Mouse (Mus musculus) brain, adult 2 months (tissue): ENCODE results near the gene Klhl25.
A peak's percentile ranks its signal among the peaks of the same experiment; 100 is the strongest.
"Not testable (repeated sequence)": the region's sequence is repeated elsewhere in the genome, so short reads cannot be mapped to it uniquely, and the experiment has no call there.

Source experiments
- DNase-seq: peaks from one replicate; pipeline ENCODE4 v3.0.0; 2011; ENCODE audit warnings: low read depth, low spot score

Gene Klhl25

DNA sequence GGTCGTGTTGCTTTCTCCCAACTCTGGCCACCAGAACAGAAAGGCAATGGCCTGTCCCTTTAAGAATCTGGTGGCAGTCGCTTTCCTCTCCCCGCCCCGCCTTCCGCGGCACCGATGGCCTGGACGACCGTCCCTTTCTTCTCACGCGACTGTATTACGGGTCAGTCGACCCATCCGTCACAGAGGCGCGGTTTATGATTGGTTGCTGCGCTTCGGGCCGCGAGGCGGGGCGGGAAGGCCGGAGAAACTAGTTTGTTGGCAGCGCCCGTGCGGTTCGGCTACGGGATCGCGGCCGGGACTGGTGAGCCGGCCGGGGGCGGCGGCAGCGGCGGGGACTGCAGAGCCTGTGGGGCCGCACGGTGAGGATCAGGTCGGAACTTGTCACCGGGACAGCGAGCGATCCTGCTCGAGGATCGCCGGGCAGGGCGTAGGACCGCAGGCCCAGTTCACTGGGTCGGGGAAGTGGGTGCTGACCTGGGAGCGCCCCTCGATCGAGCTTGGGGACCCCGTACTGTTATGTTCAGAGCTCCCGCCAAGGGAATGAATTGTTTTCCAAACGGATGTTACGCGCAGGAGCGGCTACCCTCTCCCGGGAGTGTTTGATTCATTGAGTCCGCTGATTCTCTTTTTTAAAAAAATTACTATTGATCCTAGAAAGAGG, at the start of gene Klhl25:
Gene Klhl25 (plus strand): TSS at position 196 of the 661 bp plus-strand sequence.
- peak; percentile 99 for DNase-seq

DNA sequence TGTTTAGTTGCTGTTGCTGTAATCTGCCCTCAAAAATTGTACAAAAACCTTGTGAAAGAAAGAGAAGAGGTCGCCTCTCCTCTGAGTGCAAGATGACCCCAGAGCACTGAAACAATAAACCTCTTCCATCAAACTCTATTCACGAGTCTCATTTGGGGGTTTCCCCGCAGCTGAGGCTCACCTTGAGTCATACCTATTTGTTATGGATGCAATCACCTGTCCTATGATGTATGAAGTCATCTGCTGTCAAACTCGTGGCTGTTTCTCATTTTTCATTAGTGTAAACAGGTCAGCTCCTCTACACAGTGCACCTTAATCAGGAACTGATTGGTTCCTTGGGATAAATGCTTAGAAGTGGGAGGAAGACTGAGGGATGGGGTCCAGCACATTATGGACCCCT, 47.6 kb upstream of the Klhl25 start:
- no peak for DNase-seq

DNA sequence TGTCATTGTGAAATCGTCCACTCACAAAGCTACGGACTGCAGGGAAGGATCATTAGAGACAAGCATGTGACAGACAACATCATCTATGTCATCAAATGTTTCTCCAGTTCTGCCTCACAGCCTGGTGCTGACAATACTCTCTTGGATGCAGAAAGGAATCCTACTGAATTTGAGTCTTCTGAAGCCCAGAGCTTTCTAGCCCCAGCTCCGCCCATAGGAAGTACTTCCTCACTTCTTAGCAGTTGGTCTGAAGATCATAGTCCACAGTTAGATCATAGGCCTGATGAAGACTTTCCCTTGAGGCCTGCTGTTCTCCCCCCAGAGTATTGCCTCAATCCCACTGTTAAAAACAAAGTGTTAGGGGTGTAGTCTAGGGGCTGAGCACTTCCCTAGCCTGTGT, 47.1 kb upstream of the Klhl25 start:
- DNase-seq, result no peak

DNA sequence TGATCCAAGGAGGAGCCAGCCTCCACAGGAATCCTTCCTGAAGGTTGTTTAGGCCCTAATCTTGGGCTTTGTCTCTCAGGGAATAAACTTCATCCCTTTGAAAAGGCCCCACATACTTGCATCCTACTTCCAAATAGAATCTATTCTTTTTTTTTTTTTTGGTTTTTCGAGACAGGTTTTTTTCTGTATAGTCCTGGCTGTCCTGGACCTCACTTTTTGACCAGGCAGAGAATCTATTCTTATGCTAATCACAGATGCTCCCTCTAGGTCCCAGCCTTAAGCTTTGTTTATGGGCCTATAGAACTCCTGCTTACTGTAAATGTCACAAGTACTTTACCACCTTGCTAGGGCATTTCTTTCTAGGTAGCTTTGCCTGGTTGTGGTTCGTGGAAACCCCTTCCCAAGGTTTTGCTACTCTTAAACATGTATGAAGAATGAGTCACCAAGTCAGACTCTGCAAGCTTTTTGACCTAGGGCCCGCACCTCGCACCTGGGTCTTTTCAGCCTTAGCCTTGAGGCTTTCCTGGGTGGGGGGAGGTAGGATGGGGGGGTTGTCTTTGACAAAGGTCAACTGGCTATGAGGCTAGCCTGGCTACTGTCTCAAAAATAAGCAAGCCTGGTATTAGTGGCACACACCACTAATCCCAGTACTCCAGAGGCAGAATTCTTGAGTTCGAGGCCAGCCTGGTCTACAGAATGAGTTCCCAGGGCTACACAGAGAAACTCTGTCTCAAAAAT, 46.3 kb upstream of the Klhl25 start:
- no peak for DNase-seq

DNA sequence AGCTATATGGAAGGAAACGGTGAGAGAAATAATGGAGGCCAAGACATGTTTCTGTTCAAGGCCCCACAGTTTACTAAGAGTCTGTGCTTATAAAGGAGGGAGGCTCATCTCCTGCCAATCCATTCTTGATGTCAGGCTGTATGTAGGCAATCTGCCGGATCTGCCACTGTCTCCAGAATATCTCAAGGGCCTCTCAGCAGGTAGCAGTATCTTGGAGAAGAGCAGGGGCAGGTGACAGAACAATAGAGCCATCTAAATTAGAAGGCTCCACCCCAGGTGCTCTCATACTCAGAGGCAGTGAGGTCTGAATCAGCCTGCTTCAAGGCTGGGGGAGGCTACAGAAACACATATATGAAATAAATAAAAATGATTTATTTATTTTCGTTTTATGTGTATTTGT, 45.2 kb upstream of the Klhl25 start:
- no peak for DNase-seq

DNA sequence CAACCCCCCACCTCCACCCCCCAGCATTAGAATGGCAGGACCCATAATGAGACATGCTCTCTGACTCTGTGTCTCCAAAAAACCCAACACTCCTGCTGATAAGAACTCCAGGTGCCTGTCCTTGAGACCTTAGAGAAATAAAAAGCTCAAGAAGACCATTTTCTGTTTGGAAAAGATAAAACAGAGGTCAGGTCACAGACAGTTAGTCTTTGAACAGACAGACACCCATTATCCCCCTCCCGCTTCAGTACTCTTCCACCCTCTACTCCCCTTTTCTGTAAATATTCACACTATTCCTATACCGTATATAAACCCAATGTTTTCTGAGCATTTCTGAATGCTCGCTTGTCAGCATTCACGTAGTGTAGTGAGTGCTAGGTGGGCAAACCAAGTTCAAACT, 41.9 kb upstream of the Klhl25 start:
- DNase-seq, result no peak

DNA sequence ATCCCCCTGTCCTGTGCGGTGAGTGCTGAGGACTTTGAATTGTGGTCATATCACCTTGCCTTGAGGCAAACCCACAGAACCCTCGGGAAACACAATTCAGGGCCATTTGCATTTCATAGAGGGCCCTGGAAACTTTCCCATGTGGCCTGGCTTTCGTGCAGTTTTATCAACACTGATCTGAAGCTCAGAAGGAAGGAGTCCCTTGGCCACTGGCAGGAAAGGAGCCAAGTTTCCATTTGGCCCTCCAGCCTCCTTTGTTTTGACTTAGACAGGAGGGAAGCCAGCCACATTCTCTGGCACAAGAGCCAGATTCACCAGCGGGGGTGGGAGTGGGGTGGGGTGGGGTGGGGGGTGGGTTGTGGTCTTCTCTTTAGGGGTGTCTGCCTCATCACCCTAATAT, 41.4 kb upstream of the Klhl25 start:
- DNase-seq, result no peak

DNA sequence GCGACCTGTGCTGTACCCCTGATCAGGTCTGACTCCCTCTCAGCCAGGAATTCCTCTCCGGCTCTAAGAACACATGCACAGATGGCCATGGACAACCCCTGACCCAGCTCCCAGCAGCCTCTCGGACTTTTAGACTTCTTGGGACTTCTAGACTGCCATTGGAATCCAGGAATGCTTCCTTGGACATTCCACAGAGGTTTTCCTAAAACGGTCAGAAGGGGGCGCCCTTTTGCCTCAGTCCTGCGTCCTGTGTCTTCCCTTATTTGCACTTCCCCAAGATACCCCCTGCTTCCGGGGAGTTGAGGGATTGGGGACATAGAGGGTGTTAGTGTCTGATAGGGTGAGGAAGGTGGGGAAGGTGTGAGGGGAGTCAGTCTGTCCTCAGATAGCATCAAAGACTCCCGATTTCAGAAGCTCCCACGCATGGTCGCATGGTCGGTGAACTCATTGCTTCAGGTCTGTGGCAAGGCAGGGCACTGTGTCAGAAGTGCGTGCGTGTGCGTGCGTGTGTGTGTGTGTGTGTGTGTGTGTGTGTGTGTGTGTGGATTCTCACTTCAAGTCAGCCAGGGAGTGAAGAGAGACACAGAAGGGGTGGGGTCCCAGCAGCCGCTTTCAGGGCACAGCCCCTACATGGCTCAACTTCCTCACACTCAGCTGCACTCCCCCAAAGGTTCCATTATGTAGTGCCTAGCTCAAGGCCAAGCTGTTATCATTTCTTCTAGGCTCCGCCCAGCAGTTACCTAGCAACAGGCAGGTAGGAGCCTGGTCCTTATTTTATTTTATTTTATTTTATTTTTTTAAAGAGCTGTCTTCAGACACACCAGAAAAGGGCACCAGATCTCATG, 40.4 kb upstream of the Klhl25 start:
- DNase-seq, result no peak

DNA sequence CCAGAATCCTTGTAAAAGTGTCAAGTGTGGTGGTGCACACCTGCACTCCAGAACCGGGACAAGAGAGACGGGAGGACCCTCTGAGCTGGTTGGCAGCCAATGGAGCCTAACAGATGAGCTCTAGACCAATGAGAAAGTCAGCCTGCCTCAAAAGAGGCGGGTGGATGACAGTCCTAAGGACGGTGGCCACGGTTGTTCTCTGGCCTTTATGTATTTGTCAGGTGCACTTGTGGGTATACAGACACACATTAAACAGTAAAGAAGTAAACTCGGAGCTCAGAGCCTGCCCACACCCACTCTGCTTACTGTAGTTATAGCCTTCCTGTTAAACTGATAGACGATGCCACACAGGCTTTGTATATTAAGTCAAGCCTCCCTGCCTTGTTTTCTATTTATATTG, 27.4 kb upstream of the Klhl25 start:
- DNase-seq, result no peak

DNA sequence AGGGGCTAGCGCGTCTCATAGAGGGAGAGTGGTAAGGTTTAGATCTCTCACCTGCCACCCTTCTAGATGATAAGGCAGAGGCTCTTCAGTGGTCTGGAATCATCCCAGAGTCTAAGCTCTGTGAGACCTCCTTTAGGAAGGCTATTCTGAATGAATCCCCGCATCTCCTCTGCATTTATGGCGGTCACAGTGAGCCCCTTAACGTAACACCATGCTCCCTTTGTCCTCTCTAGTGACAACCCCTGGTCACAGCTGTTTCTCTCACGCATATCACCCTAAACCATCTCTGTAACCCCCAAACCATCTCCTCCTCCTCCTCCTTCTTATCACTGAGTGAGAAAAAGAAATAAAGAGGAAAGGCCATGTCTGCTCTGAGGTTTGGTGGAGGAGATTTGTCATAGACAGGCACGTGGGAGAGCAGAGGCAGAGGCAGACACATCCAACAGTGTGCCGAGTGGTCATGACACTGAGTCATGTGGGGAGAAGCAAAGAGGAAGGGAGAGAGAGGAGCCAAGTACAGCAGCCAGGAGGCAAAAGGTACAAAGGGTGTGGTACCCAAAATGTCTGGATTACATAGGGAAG, 25.9 kb upstream of the Klhl25 start:
- peak; percentile 37 for DNase-seq

DNA sequence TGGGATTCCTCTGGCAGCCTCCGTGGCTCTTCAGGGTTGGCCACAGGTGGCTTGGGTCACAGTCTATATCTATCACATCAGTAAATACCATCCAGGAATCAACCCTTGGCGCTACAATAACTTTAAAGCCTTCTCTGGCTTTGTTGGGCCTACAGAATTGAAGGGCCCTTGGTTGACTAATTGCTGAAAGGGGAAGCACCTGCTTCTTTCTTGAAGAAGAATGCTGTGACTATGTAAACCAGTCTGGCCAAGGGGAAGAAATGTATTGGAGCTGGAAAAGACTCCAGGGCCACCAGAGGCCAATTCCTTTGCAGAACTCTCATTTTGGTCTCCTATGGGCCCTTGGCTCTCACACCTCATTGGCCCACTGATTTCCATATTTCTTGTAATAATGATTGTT, 25.0 kb upstream of the Klhl25 start:
- no peak for DNase-seq

DNA sequence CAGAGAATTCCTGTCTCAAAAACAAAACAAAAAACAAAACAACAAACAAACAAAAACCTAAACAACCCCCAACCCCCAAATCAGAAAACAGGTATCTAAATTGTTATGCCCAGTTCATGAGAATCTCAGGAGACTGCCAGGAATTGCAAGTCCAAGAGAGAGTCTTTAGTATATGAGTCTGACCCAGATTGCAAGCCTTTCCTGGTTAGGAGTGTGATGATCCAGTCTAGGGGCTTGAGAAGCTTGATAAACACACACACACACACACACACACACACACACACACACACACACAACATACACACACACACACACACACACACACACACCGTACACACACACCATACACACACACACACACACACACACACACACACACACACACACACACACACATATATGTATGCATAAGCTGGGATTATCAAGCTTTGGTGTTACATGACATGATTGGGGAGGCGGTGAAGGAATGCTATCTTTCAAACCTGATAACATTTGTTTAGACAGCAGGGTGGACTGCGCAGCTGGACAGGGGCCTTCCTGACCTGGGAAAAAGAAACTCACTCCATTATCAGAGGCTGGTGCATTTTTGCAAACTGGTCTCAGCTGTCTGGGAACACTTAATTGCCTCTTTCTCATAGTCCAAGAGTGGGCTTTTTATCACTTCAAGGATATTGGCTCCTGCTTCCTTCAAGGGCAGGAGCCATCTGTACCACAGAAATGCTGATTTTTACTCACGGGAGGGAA, 21.6 kb upstream of the Klhl25 start:
- DNase-seq, result no peak

DNA sequence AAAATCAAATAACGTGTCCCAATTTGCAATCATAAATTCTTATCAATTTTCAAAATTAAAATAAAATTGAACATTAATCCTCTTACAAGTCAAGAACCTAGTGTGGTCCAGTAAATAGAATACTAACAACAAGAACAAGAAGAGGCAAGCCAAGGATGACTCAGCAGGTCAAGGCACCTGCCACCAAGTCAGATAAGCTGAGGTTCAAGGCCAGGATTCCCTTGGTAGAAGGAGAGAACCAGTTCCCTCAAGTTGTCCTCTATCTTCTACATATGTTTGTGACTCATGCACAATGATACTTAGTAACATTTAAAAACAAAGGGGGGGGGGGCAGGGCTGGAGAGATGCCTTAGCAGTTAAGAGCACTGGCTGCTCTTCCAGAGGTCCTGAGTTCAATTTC, 20.8 kb upstream of the Klhl25 start:
- DNase-seq, result no peak

DNA sequence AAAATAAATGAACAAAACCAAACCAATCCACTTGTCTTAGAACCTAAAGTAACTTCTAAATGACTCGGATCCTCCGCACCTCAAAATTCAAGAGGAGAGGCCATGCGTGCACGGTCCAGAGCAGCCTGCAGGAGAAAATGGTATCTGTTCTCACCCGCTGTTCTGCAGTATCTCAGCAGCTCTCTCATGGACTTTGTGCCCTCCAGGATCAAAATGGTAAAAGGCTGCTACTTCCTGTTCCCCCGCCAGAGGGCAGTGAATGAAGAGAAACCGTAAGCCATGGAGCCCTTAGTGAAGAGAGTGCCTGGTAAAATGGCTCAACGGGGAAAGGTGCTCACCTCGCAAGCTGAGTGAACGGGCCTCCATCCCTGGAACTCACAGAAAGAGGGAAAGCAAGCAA, 20.3 kb upstream of the Klhl25 start:
- DNase-seq, result peak; percentile 83

DNA sequence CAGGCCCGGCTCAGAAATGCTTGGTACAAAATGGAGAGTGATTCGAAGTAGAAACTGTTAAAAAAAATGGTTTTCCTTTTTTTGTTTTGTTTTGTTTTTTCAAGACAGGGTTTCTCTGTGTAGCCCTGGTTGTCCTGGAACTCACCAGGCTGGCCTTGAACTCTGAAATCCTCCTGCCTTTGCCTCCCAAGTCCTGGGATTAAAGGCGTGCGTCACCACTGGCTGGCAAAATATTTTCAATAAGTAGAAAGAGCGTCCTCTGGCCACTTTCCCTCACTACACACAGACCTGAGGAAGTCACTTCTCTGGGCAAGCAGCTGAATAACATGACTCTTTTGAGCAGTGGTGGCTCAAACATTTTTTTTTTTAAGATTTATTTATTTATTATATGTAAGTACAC, 19.6 kb upstream of the Klhl25 start:
- no peak for DNase-seq

DNA sequence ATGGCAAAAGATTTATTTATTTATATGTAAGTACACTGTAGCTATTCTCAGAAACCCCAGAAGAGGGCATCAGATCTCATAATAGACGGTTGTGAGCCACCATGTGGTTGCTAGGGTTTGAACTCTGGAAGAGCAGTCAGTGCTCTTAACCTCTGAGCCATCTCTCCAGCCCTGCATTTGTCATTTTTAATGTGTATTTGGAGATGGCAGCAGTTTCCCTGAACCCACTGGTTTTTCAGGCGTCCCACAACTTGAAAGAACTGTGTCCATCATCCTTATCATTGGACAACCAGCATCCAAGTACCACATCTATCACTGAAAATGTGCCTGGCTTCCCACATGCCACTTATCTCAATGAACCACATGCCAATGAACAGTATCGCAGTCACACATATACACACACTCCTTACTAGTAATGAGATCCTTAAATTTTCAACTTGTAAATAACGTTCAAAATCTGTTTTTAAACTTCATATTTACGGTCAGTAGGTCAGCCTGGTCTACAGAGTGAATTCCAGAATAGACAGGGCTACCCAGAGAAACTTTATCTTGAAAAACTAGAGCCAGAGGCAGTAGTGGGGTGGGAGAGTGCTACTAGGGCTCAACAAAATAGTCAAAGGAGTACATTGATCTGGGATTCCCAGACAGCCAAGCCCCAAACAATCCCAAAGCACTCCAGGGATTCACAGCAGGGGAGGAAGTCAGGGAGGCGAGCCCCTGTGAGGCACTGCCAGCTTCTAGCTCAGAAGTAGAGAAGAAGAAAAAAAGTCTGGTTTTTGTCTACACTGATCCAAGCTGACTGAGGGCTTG, 17.7 kb upstream of the Klhl25 start:
- DNase-seq, result no peak

DNA sequence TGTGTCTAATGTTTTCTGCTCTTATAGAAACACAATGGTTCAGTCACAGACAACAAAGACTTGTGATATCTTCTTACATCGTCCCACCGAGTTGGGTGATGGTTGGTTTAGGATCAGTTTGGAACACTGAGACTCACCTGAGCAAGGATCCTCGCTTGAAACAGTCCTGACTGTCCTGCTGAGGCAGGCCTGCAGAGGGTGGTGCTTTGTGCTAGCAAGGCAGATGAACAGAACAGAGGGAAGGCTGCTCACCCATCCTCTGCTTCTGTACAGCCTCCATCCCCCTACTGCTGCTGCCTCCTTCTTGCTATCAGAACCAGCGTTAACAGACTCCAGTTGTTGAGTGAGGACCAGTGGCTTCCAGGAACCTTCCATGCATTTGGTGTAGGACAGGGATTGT, 14.2 kb upstream of the Klhl25 start:
- not testable (repeated sequence) for DNase-seq

DNA sequence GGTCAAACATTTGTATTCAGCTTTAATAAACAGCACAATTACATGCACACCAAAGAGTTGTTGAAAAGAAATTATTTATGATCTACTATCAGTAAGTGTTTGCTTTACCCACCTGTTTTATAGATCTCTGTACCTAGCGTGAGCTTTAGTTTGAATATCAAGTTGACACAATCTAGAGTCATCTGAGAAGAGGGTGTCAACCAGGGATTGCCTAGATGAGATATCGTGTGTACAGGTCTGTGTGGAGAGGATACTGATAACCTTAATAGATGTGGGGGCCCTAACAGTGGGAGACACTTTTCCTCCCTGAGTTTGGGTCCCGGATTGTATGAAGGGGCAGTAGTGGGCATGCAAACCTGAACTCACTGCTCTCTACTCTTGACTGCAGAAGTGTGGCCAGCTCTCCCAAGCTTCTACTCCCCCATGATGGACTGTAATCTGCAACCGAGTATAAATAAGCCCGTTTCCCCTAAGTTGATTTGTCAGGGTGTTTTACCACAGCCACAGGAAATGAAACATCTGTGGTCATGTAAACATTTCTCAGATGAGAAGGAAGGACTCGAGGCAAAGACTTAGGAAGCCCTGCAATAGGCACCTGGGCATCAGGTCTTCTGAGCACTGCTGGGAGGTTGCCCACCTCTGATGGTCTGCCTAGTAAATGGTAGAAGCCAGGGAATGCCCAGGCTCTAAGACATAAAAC, 13.0 kb upstream of the Klhl25 start:
- not testable (repeated sequence) for DNase-seq

DNA sequence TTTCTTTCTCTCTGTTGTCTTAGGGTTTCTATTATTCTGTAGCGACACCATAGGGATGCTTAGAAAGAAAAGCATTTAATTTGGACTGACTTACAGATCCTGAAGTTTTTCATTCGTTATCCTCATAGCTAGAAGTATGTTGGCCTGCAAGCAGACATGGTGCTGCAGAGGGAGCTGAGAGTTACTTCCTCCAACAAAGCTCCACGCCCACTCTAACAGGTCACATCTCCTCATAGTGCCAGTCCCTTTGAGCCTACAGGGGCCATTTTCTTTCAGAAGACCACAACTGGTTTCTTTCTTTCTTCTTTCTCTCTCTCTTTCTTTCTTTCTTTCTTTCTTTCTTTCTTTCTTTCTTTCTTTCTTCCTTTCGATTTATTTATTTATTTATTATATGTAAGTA, 8.0 kb upstream of the Klhl25 start:
- no peak for DNase-seq

DNA sequence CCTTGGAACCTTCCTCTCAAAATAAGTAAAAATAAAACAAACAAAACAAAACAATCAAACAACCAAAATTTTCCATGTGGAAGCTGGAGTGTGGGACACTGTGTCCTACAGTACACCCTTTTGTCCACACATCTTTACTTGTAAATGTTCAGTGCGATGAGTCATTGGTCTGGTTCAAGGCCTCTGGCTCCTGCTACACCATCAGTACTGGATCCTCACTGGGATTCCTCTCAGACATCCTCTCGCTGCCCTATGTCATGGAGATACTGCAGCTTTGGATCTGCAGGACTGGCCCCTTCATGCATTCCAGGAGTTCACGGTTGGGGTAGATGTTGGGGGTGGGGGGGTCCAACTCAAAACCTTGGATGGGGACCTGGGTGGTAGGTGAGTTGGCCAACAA, 5.8 kb upstream of the Klhl25 start:
- DNase-seq, result no peak
